In genomic region chr2:103347417-103347891, GRCm38 (mm10) we compare ENCODE assay signal across 9 mouse cellular contexts. TPM values are rescaled to one million over a fixed set of nuclear protein-coding genes. Genes with fewer than 3 reads are reported as not detected.
DNase-seq lines count a peak whose midpoint lies in the region; ATAC-seq lines count a peak whose summit lies in the region.
"Had no signal": no experiment of that assay in that cellular context is flagged by ENCODE, and none has a peak within 500 bp of the region (broad histone marks: within the 10 kb centered on the region; RNA-seq: fewer than 3 reads in every experiment).

No protein-coding gene starts in this region.

- peak; percentile 50 for DNase-seq in MN1 (ENCODE audit: low spot score)
- peak; percentile 66 for DNase-seq in c-Kit-positive CD71-positive TER-119-positive erythroid progenitor cells, embryonic 14.5 days (ENCODE audit: low spot score)
- peak; percentile 27 to 56 for DNase-seq in frontal cortex, postnatal 10 days (ENCODE audit: low spot score in 2 of 2)
- peak; percentile 36 to 44 for DNase-seq in layer of hippocampus, postnatal 36 days
- peak; percentile 84 for DNase-seq in retina, postnatal 1 day
- DNase-seq in urinary bladder, postnatal 36 days (ENCODE audit: low spot score in 2 of 2): peak; percentile 36 to 40

- H3K27me3 ChIP-seq in hindbrain, embryonic 16.5 days (replicated peaks; ENCODE audit: control insufficient read depth, insufficient read depth, low read length): no peaks in the 10 kb centered on the region

- WGBS in hindbrain, embryonic 16.5 days: 17% methylated on average over 5 of the region's 5 CpGs

- no peak overlapping the region for H3K27ac ChIP-seq in hindbrain, embryonic 16.5 days (ENCODE audit: low read depth, low read length)
- H3K27ac ChIP-seq: liver, embryonic 15.5 days had no signal

- H3K4me2 ChIP-seq in hindbrain, embryonic 16.5 days (ENCODE audit: low read length): peak overlapping the region; percentile 39
- H3K4me2 ChIP-seq: liver, embryonic 15.5 days had no signal

- no peaks in the 10 kb centered on the region for H3K9me3 ChIP-seq in hindbrain, embryonic 16.5 days (ENCODE audit: control insufficient read depth, low read length)
- H3K9me3 ChIP-seq: liver, embryonic 15.5 days had no signal

- H3K4me3 ChIP-seq in hindbrain, embryonic 16.5 days (ENCODE audit: low read length): no peak overlapping the region
- H3K4me3 ChIP-seq: liver, embryonic 15.5 days had no signal

- H3K4me1 ChIP-seq in hindbrain, embryonic 16.5 days (ENCODE audit: control insufficient read depth, insufficient read depth, low read depth, low read length): no peaks in the 10 kb centered on the region

- ATAC-seq in hindbrain, embryonic 16.5 days: peak; percentile 85; the same call in 1 of the 2 replicates
- ATAC-seq in megakaryocyte, adult 5-6 weeks (ENCODE audit: poor library complexity, severe bottlenecking): peak; percentile 63

- H3K36me3 ChIP-seq in hindbrain, embryonic 16.5 days (ENCODE audit: control insufficient read depth, insufficient read depth, low read length): no peaks in the 10 kb centered on the region
- H3K36me3 ChIP-seq: liver, embryonic 15.5 days had no signal

- H3K9ac ChIP-seq in hindbrain, embryonic 16.5 days (ENCODE audit: low read depth, low read length): no peak overlapping the region
- H3K9ac ChIP-seq: liver, embryonic 15.5 days had no signal

RNA-seq across cellular contexts. Expression of gene Ehf, which starts 44.4 kb away (rescaled TPM):
- polyA plus RNA-seq in hindbrain, embryonic 16.5 days (2015; fragmentation: Nextera tagmentation; extraction: Ambion mirVana): 0.10 and 0.14 TPM in 2 replicates
- not detected for total RNA-seq in layer of hippocampus, postnatal 36 days (2021)
- total RNA-seq in megakaryocyte, adult 5-6 weeks (2015): 0.09 TPM in 1 of 2 replicates, not detected in the other
- 0.18 and 0.73 TPM in 2 replicates for total RNA-seq in megakaryocyte, adult 5-6 weeks (2017)
